Mouse (Mus musculus) R1 (cell line): ENCODE results near the gene Fignl1.
A peak's percentile ranks its signal among the peaks of the same experiment; 100 is the strongest.

Experiments
- DNase-seq: peaks from one replicate; pipeline ENCODE4 v3.0.0-alpha.2; 2018; ENCODE audit warnings: low read depth, low spot score

The Fignl1 gene

GRCm38 (mm10) chr11:11809404-11810175 is 828 bp upstream of the Fignl1 start:
- peak; percentile 94 for DNase-seq

GRCm38 (mm10) chr11:11808035-11808819 is 535 bp downstream of the Fignl1 start:
- DNase-seq: peak; percentile 19

GRCm38 (mm10) chr11:11805951-11806350 is 2.8 kb downstream of the Fignl1 start:
- DNase-seq: no peak

GRCm38 (mm10) chr11:11804421-11804820 is 4.3 kb downstream of the Fignl1 start:
- DNase-seq: no peak

- DNase-seq: no peak
These were observed 7.7 kb downstream of the Fignl1 start for GRCm38 (mm10) chr11:11801067-11801466.

GRCm38 (mm10) chr11:11800304-11800703 is 8.5 kb downstream of the Fignl1 start:
- DNase-seq: no peak

GRCm38 (mm10) chr11:11798690-11799089 is 10.1 kb downstream of the Fignl1 start:
- no peak for DNase-seq

GRCm38 (mm10) chr11:11794626-11795025 is 14.1 kb downstream of the Fignl1 start:
- DNase-seq: no peak

- peak; percentile 86 for DNase-seq
These were observed 20.2 kb downstream of the Fignl1 start for GRCm38 (mm10) chr11:11788521-11788974.

- DNase-seq: no peak
These were observed 23.3 kb downstream of the Fignl1 start for GRCm38 (mm10) chr11:11785457-11785856.

- no peak for DNase-seq
These were observed 27.0 kb downstream of the Fignl1 start for GRCm38 (mm10) chr11:11781728-11782127.

- DNase-seq: no peak
These were observed 30.4 kb downstream of the Fignl1 start for GRCm38 (mm10) chr11:11778345-11778744.

GRCm38 (mm10) chr11:11777796-11778195 is 31.0 kb downstream of the Fignl1 start:
- DNase-seq: no peak

- DNase-seq: no peak
These were observed 31.5 kb downstream of the Fignl1 start for GRCm38 (mm10) chr11:11777246-11777645.

GRCm38 (mm10) chr11:11776822-11777174 is 32.0 kb downstream of the Fignl1 start:
- DNase-seq: no peak

- DNase-seq: no peak
These were observed 32.5 kb downstream of the Fignl1 start for GRCm38 (mm10) chr11:11776071-11776821.

- no peak for DNase-seq
These were observed 33.9 kb downstream of the Fignl1 start for GRCm38 (mm10) chr11:11774893-11775292.

- no peak for DNase-seq
These were observed 34.4 kb downstream of the Fignl1 start for GRCm38 (mm10) chr11:11774384-11774783.

GRCm38 (mm10) chr11:11772196-11772595 is 36.6 kb downstream of the Fignl1 start:
- DNase-seq: no peak

- DNase-seq: no peak
These were observed 38.1 kb downstream of the Fignl1 start for GRCm38 (mm10) chr11:11770691-11771090.

- no peak for DNase-seq
These were observed 39.5 kb downstream of the Fignl1 start for GRCm38 (mm10) chr11:11769281-11769680.

GRCm38 (mm10) chr11:11768057-11768456 is 40.7 kb downstream of the Fignl1 start:
- no peak for DNase-seq
